8 mouse cellular contexts compared by ENCODE assay signal in the genomic region with DNA sequence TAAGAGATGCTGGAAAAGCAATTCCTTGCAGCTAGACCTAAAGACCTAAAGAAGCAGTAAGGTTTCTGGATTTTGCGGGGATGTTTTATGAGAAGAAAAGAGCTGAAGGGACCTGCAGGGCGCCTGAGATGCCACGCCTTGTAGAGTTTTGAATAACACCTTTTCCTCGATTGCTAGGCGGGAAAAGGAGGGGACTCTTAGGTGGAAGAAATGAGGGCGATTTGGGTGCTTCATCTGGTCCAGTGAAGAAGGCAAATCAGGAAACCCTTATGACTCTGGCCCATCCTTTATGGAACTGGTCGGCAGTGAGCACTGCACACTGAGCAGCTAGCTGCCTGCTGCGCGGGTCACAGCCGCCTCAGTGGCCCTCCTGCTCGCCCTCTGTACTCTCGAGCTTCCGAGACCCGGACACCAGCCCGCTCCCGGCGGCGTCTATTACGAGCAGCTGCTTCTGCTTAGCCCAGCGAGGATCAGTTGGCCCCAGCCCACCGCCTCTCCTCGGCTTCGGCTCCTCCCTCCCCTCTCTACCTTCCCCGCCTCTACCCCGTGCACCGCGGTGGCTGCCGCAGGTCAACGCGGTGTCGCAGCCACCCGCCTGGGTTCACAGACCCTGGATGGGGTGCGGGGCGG.
DNase-seq lines count a peak whose midpoint lies in the region; ATAC-seq and TF ChIP-seq lines count a peak whose summit lies in the region.

No protein-coding gene starts in this region.

- H3K4me2 ChIP-seq in forebrain, embryonic 16.5 days (ENCODE audit: low read length): peak overlapping the region; percentile 68
- peak overlapping the region; percentile 80 for H3K4me2 ChIP-seq in kidney, embryonic 15.5 days

- WGBS in forebrain, embryonic 16.5 days: 3% methylated on average over 34 of the region's 34 CpGs
- WGBS in kidney, embryonic 15.5 days: 1% methylated on average over 29 of the region's 34 CpGs

- H3K9ac ChIP-seq in forebrain, embryonic 16.5 days (replicated peaks; ENCODE audit: low read depth, low read length): peak overlapping the region; percentile 41
- peak overlapping the region; percentile 36; the same call in 1 of the 2 replicates for H3K9ac ChIP-seq in kidney, embryonic 15.5 days

- ATAC-seq in forebrain, embryonic 16.5 days: peak; percentile 91
- ATAC-seq in kidney, embryonic 15.5 days (replicated peaks; ENCODE audit: low FRiP score): peak; percentile 91
- ATAC-seq in megakaryocyte progenitor cell, adult 5-6 weeks (replicated peaks; ENCODE audit: poor library complexity): peak; percentile 73

- no peak overlapping the region for H3K27ac ChIP-seq in layer of hippocampus, adult 2 months
- H3K27ac ChIP-seq in forebrain, embryonic 16.5 days (ENCODE audit: low read length): no peak overlapping the region
- peak overlapping the region; percentile 56; the same call in 1 of the 2 replicates for H3K27ac ChIP-seq in kidney, embryonic 15.5 days

- peak overlapping the region; percentile 33; the same call in 1 of the 2 replicates for H3K4me3 ChIP-seq in layer of hippocampus, adult 2 months
- peak overlapping the region; percentile 42 for H3K4me3 ChIP-seq in forebrain, embryonic 16.5 days (replicated peaks; ENCODE audit: low read length)
- H3K4me3 ChIP-seq in kidney, embryonic 15.5 days (replicated peaks): peak overlapping the region; percentile 45

- TF ChIP-seq CTCF in layer of hippocampus, adult 2 months (conservative IDR thresholded peaks at IDR 0.05): no peak

- no peaks in the 10 kb centered on the region for H3K9me3 ChIP-seq in forebrain, embryonic 16.5 days (ENCODE audit: control insufficient read depth, low read length)
- H3K9me3 ChIP-seq in kidney, embryonic 15.5 days (replicated peaks): no peaks in the 10 kb centered on the region

- peaks cover 10% of the 10 kb centered on the region for H3K4me1 ChIP-seq in forebrain, embryonic 16.5 days (replicated peaks; ENCODE audit: control insufficient read depth, insufficient read depth, low read length)
- peaks cover 26% of the 10 kb centered on the region for H3K4me1 ChIP-seq in kidney, embryonic 15.5 days

- peaks cover 29% of the 10 kb centered on the region for H3K27me3 ChIP-seq in forebrain, embryonic 16.5 days (replicated peaks; ENCODE audit: control insufficient read depth, insufficient read depth, low read length)
- H3K27me3 ChIP-seq in kidney, embryonic 15.5 days: peaks cover 62% of the 10 kb centered on the region

- DNase-seq in layer of hippocampus, adult 2 months (ENCODE audit: low spot score in 2 of 2): no peak
- DNase-seq in layer of hippocampus, adult 11-12 months (ENCODE audit: low spot score): no peak
- DNase-seq in adrenal gland, postnatal 25 days: peak; percentile 22
- peak; percentile 82 for DNase-seq in yolk sac, embryonic 10.5 days (ENCODE audit: low spot score)
- DNase-seq in T-cell, adult 2 months (ENCODE audit: low spot score): no peak

- no peaks in the 10 kb centered on the region for H3K36me3 ChIP-seq in forebrain, embryonic 16.5 days (ENCODE audit: control insufficient read depth, insufficient read depth)
- no peaks in the 10 kb centered on the region for H3K36me3 ChIP-seq in kidney, embryonic 15.5 days

Comparison
In these comparisons a context has a peak if more than half of its experiments do, and no peak if none do; other contexts are left out.
1. DNase-seq: peak in adrenal gland, postnatal 25 days (single experiment) and yolk sac, embryonic 10.5 days (single experiment); none in layer of hippocampus, adult 2 months (0 of 2), layer of hippocampus, adult 11-12 months (single experiment) and T-cell, adult 2 months (single experiment).
2. Peak in every context shown above with its lines, with median percentiles within 50 percentile points of each other: H3K4me3 ChIP-seq and ATAC-seq.